Mouse (Mus musculus) testis, adult 2 months (tissue): ENCODE measurements at regions not wholly inside any gene's neighbourhood (a gene's known extent, or its start where the extent isn't known, plus 50 kb on each side); places are given as distances from the start of the nearest gene placed in this dataset.

Experiments used
- H3K27ac ChIP-seq: fragments of 200-500 bp; 2 replicates; pipeline ENCODE4 v1.5.1; 2012; ENCODE audit warnings: low read depth, low read length; ENCODE audit not compliant: control insufficient read depth, insufficient read depth
- H3K27me3 ChIP-seq: fragments of 200-500 bp; 2 replicates; pipeline ENCODE4 v1.6.1; 2012; ENCODE audit warnings: mild to moderate bottlenecking, low read length, moderate library complexity; ENCODE audit not compliant: control insufficient read depth, insufficient read depth
- H3K36me3 ChIP-seq: fragments of 200-500 bp; 2 replicates; pipeline ENCODE4 v1.6.1; 2012; ENCODE audit warnings: mild to moderate bottlenecking, low read length; ENCODE audit not compliant: control insufficient read depth, insufficient read depth
- H3K4me1 ChIP-seq: fragments of 200-500 bp; 2 replicates; pipeline ENCODE4 v1.6.1; 2012; ENCODE audit warnings: low read length; ENCODE audit not compliant: control insufficient read depth, insufficient read depth
- H3K4me3 ChIP-seq: fragments of 200-500 bp; 2 replicates; pipeline ENCODE4 v1.5.1; 2012; ENCODE audit warnings: low read depth, mild to moderate bottlenecking, low read length, moderate library complexity, mixed read lengths; ENCODE audit not compliant: control insufficient read depth
- CTCF ChIP-seq: fragments of 200-500 bp; IDR thresholded peaks from 2 replicates; pipeline ENCODE4 v1.5.1; 2012; ENCODE audit warnings: low read depth, mild to moderate bottlenecking, inconsistent platforms, low read length, moderate library complexity; ENCODE audit not compliant: control insufficient read depth, insufficient read depth, insufficient replicate concordance
- POLR2A ChIP-seq: fragments of 200-500 bp; IDR thresholded peaks from 2 replicates; pipeline ENCODE4 v1.6.1; 2012; ENCODE audit warnings: low read depth, mild to moderate bottlenecking, inconsistent platforms, low read length, moderate library complexity; ENCODE audit not compliant: control insufficient read depth

GRCm38 (mm10) chr4:152697247-152697960, 219.7 kb upstream of the Kcnab2 start:
- Histone ChIP-seq H3K4me1 (peaks cover 5% of the 10 kb centered on the region), H3K36me3 (no peaks in the 10 kb centered on the region), H3K27me3 (no peaks in the 10 kb centered on the region), H3K4me3 (no peak overlapping the region), H3K27ac (no peak overlapping the region)
- TF ChIP-seq POLR2A, result no peak
- TF ChIP-seq CTCF, result no peak

- TF ChIP-seq CTCF (no peak), POLR2A (no peak)
- H3K27ac ChIP-seq, result no peak overlapping the region
- no peak overlapping the region for H3K4me3 ChIP-seq
- H3K27me3 ChIP-seq, result no peaks in the 10 kb centered on the region
- H3K4me1 ChIP-seq, result peaks cover 7% of the 10 kb centered on the region
- H3K36me3 ChIP-seq, result no peaks in the 10 kb centered on the region
Observed at GRCm38 (mm10) chr4:152691735-152692134, 214.1 kb upstream of the Kcnab2 start.

DNA sequence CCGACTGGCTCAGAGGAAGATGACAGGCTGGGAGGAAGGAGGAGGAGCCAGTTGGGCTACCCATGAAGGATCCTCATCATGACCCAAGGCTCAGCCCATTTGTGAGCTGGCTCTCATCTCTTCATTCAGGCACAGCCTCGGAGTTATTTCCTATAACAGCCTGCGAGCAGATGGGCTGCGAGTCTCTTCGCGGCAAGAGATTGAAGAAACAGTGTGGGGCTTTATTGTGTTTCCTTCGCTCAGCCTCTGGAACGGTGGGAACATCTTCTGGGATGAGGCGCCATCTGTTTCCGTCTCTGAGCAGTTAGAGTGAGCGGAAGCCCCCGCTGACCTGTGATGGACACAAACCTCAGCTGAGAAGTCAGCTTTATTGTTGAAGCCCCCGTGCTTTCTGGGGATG, 213.6 kb upstream of the Kcnab2 start:
- Histone ChIP-seq H3K4me1 (peaks cover 7% of the 10 kb centered on the region), H3K27me3 (no peaks in the 10 kb centered on the region), H3K36me3 (no peaks in the 10 kb centered on the region), H3K27ac (no peak overlapping the region), H3K4me3 (no peak overlapping the region)
- no peak for TF ChIP-seq CTCF
- TF ChIP-seq POLR2A, result no peak

GRCm38 (mm10) chr4:152690766-152691165, 213.1 kb upstream of the Kcnab2 start:
- no peak for TF ChIP-seq CTCF
- no peak for TF ChIP-seq POLR2A
- Histone ChIP-seq H3K27me3 (no peaks in the 10 kb centered on the region), H3K4me1 (peaks cover 7% of the 10 kb centered on the region), H3K4me3 (no peak overlapping the region), H3K36me3 (no peaks in the 10 kb centered on the region), H3K27ac (no peak overlapping the region)

DNA sequence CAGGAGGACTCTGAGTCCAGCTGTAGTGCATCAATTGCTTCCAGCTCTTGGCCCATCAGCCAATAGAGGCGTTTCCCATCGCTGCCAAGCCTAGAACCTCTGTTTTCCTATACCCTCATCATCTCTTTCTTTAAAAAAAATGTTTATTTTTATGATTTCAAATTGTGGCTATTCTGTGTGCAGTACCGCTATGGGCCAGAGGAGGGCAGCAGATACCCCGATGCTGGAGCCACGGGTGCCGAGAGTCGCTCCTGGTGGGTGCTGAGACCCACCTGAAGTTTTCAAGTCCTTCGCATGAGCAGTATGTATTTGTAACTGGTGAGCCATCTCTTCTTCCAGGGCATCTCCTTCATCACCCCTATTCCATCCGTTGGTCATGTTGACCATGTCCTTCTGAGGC, 212.2 kb upstream of the Kcnab2 start:
- Histone ChIP-seq H3K27ac (no peak overlapping the region), H3K4me1 (peaks cover 7% of the 10 kb centered on the region), H3K27me3 (no peaks in the 10 kb centered on the region), H3K4me3 (no peak overlapping the region), H3K36me3 (no peaks in the 10 kb centered on the region)
- TF ChIP-seq POLR2A (no peak), CTCF (peak; percentile 64)

- no peak for TF ChIP-seq CTCF
- no peak for TF ChIP-seq POLR2A
- no peak overlapping the region for H3K4me3 ChIP-seq
- no peak overlapping the region for H3K27ac ChIP-seq
- H3K36me3 ChIP-seq, result no peaks in the 10 kb centered on the region
- H3K4me1 ChIP-seq, result peaks cover 7% of the 10 kb centered on the region
- no peaks in the 10 kb centered on the region for H3K27me3 ChIP-seq
Observed at GRCm38 (mm10) chr4:152686509-152687081, 208.9 kb upstream of the Kcnab2 start.

- Histone ChIP-seq H3K27ac (no peak overlapping the region), H3K36me3 (no peaks in the 10 kb centered on the region), H3K4me3 (no peak overlapping the region), H3K27me3 (no peaks in the 10 kb centered on the region), H3K4me1 (no peaks in the 10 kb centered on the region)
- no peak for TF ChIP-seq CTCF
- no peak for TF ChIP-seq POLR2A
Observed at GRCm38 (mm10) chr4:152674140-152674539, 196.5 kb upstream of the Kcnab2 start.
